Mouse (Mus musculus) neural tube, embryonic 11.5 days (tissue): Measurements from ENCODE around the gene Fstl3. TPM values are rescaled to one million over a fixed set of nuclear protein-coding genes. Genes with fewer than 3 reads are reported as not detected.

Experiments used
- ATAC-seq: fragments of 200-750 bp; cut with Nextera tagmentation; 2 replicates; pipeline ENCODE4 v1.8.0; 2017; ENCODE audit warnings: moderate number of reproducible peaks, mild to moderate bottlenecking, moderate TSS enrichment, moderate library complexity; ENCODE audit not compliant: insufficient read depth, low FRiP score, low TSS enrichment
- DNase-seq: peaks from one replicate; pipeline ENCODE4 v3.0.0-alpha.2; 2015; ENCODE audit warnings: low spot score
- H3K27ac ChIP-seq: fragments of 300-500 bp; sonication (generic); 2 replicates; pipeline ENCODE4 v1.5.1; 2014; ENCODE audit warnings: low read depth, mild to moderate bottlenecking, low read length
- H3K27me3 ChIP-seq: fragments of 300-500 bp; sonication (generic); 2 replicates; pipeline ENCODE4 v1.6.1; 2014; ENCODE audit warnings: mild to moderate bottlenecking, low read length, mixed read lengths; ENCODE audit not compliant: control insufficient read depth, insufficient read depth
- H3K36me3 ChIP-seq: fragments of 300-500 bp; sonication (generic); 2 replicates; pipeline ENCODE4 v1.6.1; 2014; ENCODE audit warnings: mild to moderate bottlenecking, low read length, moderate library complexity, mixed read lengths; ENCODE audit not compliant: control insufficient read depth, insufficient read depth
- H3K4me1 ChIP-seq: fragments of 300-500 bp; sonication (generic); 2 replicates; pipeline ENCODE4 v1.6.1; 2014; ENCODE audit warnings: low read length, mixed read lengths; ENCODE audit not compliant: control insufficient read depth, insufficient read depth
- H3K4me2 ChIP-seq: fragments of 300-500 bp; sonication (generic); 2 replicates; pipeline ENCODE4 v1.6.1; 2014; ENCODE audit warnings: low read depth, mild to moderate bottlenecking, moderate library complexity
- H3K4me3 ChIP-seq: fragments of 300-500 bp; sonication (generic); 2 replicates; pipeline ENCODE4 v1.5.1; 2014; ENCODE audit warnings: low read depth, low read length
- H3K9ac ChIP-seq: fragments of 300-500 bp; sonication (generic); 2 replicates; pipeline ENCODE4 v1.6.1; 2014; ENCODE audit warnings: mild to moderate bottlenecking, low read length
- H3K9me3 ChIP-seq: fragments of 300-500 bp; sonication (generic); 2 replicates; pipeline ENCODE4 v1.6.1; 2016; ENCODE audit warnings: low read length; ENCODE audit not compliant: control insufficient read depth
- WGBS: fragments of 180-500 bp; shearing (Covaris S2); extraction: QIAGEN DNeasy Blood & Tissue Kit; methylation state at CpG from one replicate; pipeline ENCODE4 v1.1.7; 2014; 5-methylcytosine and 5-hydroxymethylcytosine counted together
- polyA plus RNA-seq: library from polyadenylated mRNA; unstranded; fragments of >200 nt; fragmentation: Nextera tagmentation; extraction: Ambion mirVana; gene quantifications from 2 replicates; pipeline ENCODE4 v1.2.1, GENCODE M21; 2014

Fstl3 gene
- polyA plus RNA-seq, 1 experiment from 2014 or later, result 1.3 TPM

DNA sequence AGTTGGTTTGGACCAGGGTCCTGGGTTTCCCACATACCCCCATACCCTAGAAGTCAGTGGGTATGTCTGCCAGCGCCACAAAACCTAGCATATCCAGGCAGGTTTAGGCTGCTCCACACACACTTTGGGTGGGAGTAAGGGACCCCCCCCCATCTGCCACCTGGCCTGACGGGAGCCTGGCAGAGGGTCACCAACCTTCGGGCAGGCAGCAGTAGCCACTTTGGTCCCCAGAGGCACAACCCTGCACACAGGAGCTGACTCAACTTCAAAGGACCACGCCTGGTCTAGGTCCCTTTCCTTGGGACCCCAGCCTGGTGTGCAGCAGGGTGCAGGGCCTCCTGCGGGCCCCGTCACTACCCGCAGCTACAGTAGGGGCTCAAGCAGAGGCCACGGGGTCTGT is 43.2 kb downstream of the Fstl3 start:
- no peak overlapping the region for H3K4me3 ChIP-seq
- no peak overlapping the region for H3K27ac ChIP-seq
- no peaks in the 10 kb centered on the region for H3K27me3 ChIP-seq
- no peak overlapping the region for H3K9ac ChIP-seq
- H3K4me1 ChIP-seq, result peaks cover 5% of the 10 kb centered on the region; the same call in 1 of the 2 replicates
- H3K4me2 ChIP-seq, result no peak overlapping the region
- DNase-seq, result no peak
- ATAC-seq, result no peak
- peaks cover 11% of the 10 kb centered on the region for H3K36me3 ChIP-seq
- no peaks in the 10 kb centered on the region for H3K9me3 ChIP-seq
- WGBS, result 84% methylated on average over 8 of the region's 8 CpGs

DNA sequence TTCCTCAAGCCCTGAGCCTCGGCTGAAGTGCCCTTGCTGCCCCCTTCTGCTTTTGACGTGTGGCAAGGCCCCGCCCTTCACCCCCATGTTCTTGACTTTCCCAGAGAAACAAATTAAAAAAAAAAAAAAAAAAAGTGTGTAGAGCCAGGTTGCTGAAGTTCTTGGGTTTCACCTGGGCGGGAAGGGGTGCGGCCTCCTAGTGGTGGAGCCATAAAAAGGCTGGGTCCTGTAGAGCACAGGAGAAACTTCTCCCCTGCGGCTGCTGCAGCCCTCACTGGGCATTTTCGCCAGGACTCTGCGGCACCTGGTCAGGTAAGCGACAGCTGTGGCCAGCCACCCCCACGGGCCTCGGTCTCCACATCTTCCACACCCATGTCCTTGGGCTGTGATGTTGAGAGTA is 43.7 kb downstream of the Fstl3 start, which contains the start of gene Misp:
TSS of gene Misp (plus strand) at position 208 of the 400 bp plus-strand sequence.
- no peak within 1 kb of the TSS for H3K9ac ChIP-seq
- H3K27ac ChIP-seq, result no peak within 1 kb of the TSS
- H3K4me3 ChIP-seq, result no peak within 1 kb of the TSS
- peaks cover 11% of the 10 kb centered on the region; the same call in 1 of the 2 replicates for H3K36me3 ChIP-seq
- DNase-seq (no peak), ATAC-seq (no peak)
- H3K4me1 ChIP-seq, result peaks cover 5% of the 10 kb centered on the region; the same call in 1 of the 2 replicates
- H3K9me3 ChIP-seq, result no peaks in the 10 kb centered on the region
- no peak within 1 kb of the TSS for H3K4me2 ChIP-seq
- 74% methylated on average over 11 of the region's 11 CpGs for WGBS
- H3K27me3 ChIP-seq, result no peaks in the 10 kb centered on the region

DNA sequence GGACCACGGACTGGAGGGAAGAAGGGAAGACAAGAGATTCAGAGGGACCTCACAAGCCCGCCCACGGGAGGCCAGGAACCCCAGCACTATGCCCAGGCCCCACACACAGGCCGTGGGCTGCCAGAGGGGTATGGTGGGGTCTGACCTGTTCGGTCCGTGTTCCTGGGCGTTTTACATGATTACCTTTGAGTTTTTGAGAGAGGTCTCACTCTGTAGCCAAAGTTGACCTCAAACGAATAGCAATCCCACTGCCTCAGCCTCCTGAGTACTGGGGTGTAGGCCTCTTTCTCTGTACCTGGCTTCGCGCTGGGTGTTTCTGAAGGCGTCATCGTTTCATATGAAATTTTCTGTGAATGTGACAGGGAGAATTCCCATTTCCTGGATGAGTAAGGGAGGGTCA is 44.7 kb downstream of the Fstl3 start:
- WGBS, result 90% methylated on average over 12 of the region's 12 CpGs
- H3K9ac ChIP-seq, result no peak overlapping the region
- ATAC-seq, result no peak

DNA sequence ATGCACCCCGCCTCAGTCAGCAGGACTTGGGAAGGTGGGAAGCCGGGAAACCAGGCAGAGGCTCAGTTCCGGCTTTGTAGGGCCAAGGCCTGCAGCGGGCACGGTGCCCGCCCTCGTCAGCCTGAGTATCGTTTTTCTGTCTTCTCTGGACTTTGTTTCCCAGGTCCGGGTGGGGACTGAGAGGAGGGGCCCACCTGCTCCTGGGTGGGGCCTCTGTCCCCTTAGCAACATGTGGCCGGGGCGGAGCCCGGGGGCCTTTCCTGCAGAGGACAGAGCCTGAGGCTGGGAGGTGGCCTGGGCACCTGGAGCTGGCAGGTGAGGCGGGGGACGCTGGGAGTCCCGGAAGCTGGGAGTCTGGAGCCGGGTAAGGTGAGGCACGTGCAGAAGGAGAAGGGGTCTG is 45.3 kb downstream of the Fstl3 start:
- Histone ChIP-seq H3K9me3 (no peaks in the 10 kb centered on the region), H3K27me3 (no peaks in the 10 kb centered on the region), H3K9ac (no peak overlapping the region), H3K4me2 (no peak overlapping the region), H3K27ac (0 out of 2 replicates have a peak overlapping the region, but pooled peaks have one; percentile 20), H3K36me3 (peaks cover 8% of the 10 kb centered on the region; the same call in 1 of the 2 replicates), H3K4me3 (no peak overlapping the region), H3K4me1 (peaks cover 5% of the 10 kb centered on the region; the same call in 1 of the 2 replicates)
- no peak for ATAC-seq
- DNase-seq, result no peak
- 43% methylated on average over 16 of the region's 17 CpGs for WGBS

More for the DNA sequence above, 44.7 kb downstream of the Fstl3 start:
- Histone ChIP-seq H3K36me3 (peaks cover 8% of the 10 kb centered on the region; the same call in 1 of the 2 replicates), H3K4me3 (no peak overlapping the region), H3K4me2 (no peak overlapping the region), H3K27me3 (no peaks in the 10 kb centered on the region), H3K27ac (no peak overlapping the region), H3K9me3 (no peaks in the 10 kb centered on the region), H3K4me1 (peaks cover 5% of the 10 kb centered on the region; the same call in 1 of the 2 replicates)
- DNase-seq, result no peak

DNA sequence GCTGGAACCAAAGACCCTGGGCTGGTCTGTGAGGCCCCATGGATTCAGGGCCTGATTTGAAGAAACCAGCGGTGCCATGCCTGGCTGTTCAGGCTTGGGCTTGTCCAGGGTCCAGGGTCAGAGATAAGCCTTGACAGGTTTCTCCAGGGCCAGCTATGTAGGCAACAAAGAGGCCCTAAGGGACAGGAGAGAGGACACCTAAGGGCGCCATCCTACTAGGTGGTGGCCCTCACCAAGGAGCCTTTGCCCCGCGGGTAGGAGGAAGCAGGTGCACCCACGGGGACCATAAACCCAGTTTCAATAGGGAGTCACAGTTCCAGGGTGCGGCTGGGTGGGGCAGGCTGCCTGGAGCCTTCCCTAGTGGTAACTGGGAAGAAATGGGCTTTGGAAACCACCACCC is 45.9 kb downstream of the Fstl3 start:
- Histone ChIP-seq H3K4me3 (no peak overlapping the region), H3K4me2 (no peak overlapping the region), H3K27ac (0 out of 2 replicates have a peak overlapping the region, but pooled peaks have one; percentile 20), H3K9ac (no peak overlapping the region), H3K36me3 (peaks cover 7% of the 10 kb centered on the region; the same call in 1 of the 2 replicates), H3K27me3 (no peaks in the 10 kb centered on the region), H3K4me1 (peaks cover 5% of the 10 kb centered on the region; the same call in 1 of the 2 replicates), H3K9me3 (no peaks in the 10 kb centered on the region)
- ATAC-seq (no peak), DNase-seq (no peak)
- WGBS, result 74% methylated on average over 6 of the region's 6 CpGs

DNA sequence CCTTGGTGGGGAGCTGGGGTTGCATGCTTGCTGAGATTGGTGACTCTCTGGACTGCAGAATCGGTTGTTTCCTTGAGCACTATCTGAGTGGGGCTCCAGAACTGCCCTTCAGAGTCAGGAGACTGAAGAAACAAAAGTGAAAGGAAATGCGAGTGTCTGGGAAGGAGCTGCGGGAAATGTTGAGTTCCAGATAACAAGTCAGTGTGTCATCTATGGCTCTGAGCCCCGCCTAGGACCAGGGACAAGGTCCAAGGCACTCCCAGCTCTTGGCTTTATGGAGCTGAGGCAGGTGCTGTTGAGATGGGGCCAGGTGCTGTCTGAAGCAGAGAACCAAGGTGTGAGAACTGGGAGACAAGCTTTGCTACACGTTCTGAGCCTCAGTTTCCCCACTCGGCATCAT is 47.3 kb downstream of the Fstl3 start:
- ATAC-seq, result no peak
- H3K27ac ChIP-seq, result no peak overlapping the region
- peaks cover 3% of the 10 kb centered on the region; the same call in 1 of the 2 replicates for H3K36me3 ChIP-seq
- H3K4me3 ChIP-seq, result no peak overlapping the region
- H3K9me3 ChIP-seq, result no peaks in the 10 kb centered on the region; the same call in 1 of the 2 replicates
- peaks cover 5% of the 10 kb centered on the region; the same call in 1 of the 2 replicates for H3K4me1 ChIP-seq
- DNase-seq, result no peak
- no peak overlapping the region for H3K9ac ChIP-seq
- WGBS, result 76% methylated on average over 6 of the region's 6 CpGs
- no peaks in the 10 kb centered on the region for H3K27me3 ChIP-seq
- no peak overlapping the region for H3K4me2 ChIP-seq

DNA sequence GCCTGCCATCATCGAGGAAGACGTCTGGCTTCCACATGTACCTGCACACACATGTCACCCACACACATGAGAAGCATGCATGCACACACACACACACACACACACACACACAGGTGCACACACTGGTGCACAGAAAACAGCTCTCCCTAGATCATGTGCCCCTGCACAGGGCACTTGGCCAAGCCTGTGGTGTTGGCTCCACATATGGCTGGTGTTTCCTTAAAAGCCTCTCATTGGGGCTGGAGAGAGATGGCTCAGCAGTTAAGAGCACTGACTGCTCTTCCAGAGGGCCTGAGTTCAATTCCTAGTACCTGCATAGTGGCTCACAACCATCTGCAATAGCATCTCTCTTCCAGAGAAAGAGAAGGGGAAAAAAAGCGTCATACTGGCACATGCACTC is 54.5 kb downstream of the Fstl3 start:
- Histone ChIP-seq H3K27me3 (no peaks in the 10 kb centered on the region), H3K27ac (no peak overlapping the region), H3K9me3 (no peaks in the 10 kb centered on the region; the same call in 1 of the 2 replicates), H3K4me2 (no peak overlapping the region), H3K9ac (no peak overlapping the region), H3K4me1 (no peaks in the 10 kb centered on the region), H3K36me3 (no peaks in the 10 kb centered on the region), H3K4me3 (no peak overlapping the region)
- no peak for ATAC-seq
- WGBS, result 92% methylated on average over 3 of the region's 3 CpGs
- no peak for DNase-seq

Other genes starting within 250 kb of the Fstl3 start
- 21.2 and 23.2 TPM in 2 replicates for gene Plpp2, start 243.5 kb upstream of the Fstl3 start, polyA plus RNA-seq
- 50.8 and 58.2 TPM in 2 replicates for gene Mier2, start 222.1 kb upstream of the Fstl3 start, polyA plus RNA-seq
- not detected in 2 replicates for gene Theg, start 189.9 kb upstream of the Fstl3 start, polyA plus RNA-seq
- 0.08 TPM in 1 of 2 replicates, not detected in the other for gene C2cd4c, start 163.2 kb upstream of the Fstl3 start, polyA plus RNA-seq
- 17.2 and 23.1 TPM in 2 replicates for gene Shc2, start 139.4 kb upstream of the Fstl3 start, polyA plus RNA-seq
- gene Odf3l2, start 131.5 kb upstream of the Fstl3 start, polyA plus RNA-seq, result not detected in 2 replicates
- gene Madcam1, start 112.7 kb upstream of the Fstl3 start, polyA plus RNA-seq, result 1.5 and 2.5 TPM in 2 replicates
- 71.2 and 78.7 TPM in 2 replicates for gene Tpgs1, start 107.9 kb upstream of the Fstl3 start, polyA plus RNA-seq
- 165 and 168 TPM in 2 replicates for gene Cdc34, start 95.1 kb upstream of the Fstl3 start, polyA plus RNA-seq
- 0.57 and 0.62 TPM in 2 replicates for gene Gzmm, start 88.3 kb upstream of the Fstl3 start, polyA plus RNA-seq
- gene Bsg, start 72.8 kb upstream of the Fstl3 start, polyA plus RNA-seq, result 591 and 595 TPM in 2 replicates
- gene Hcn2, start 60.6 kb upstream of the Fstl3 start, polyA plus RNA-seq, result 0.28 and 0.57 TPM in 2 replicates
- 29.5 and 34.1 TPM in 2 replicates for gene Polrmt, start 30.7 kb upstream of the Fstl3 start, polyA plus RNA-seq
- 0.20 and 0.84 TPM in 2 replicates for gene Fgf22, start 22.2 kb upstream of the Fstl3 start, polyA plus RNA-seq
- 99.7 and 101 TPM in 2 replicates for gene Rnf126, start 10.3 kb upstream of the Fstl3 start, polyA plus RNA-seq
- 0.23 TPM in 1 of 2 replicates, not detected in the other for gene Prss57, start 13.7 kb downstream of the Fstl3 start, polyA plus RNA-seq
- 150 and 155 TPM in 2 replicates for gene Palm, start 16.3 kb downstream of the Fstl3 start, polyA plus RNA-seq
- 0.77 and 1.6 TPM in 2 replicates for gene Misp, start 43.7 kb downstream of the Fstl3 start, polyA plus RNA-seq
- gene Ptbp1, start 77.2 kb downstream of the Fstl3 start, polyA plus RNA-seq, result 215 and 216 TPM in 2 replicates
- gene Prtn3, start 97.2 kb downstream of the Fstl3 start, polyA plus RNA-seq, result 12.5 and 13.7 TPM in 2 replicates
- gene Plppr3, start 97.4 kb downstream of the Fstl3 start, polyA plus RNA-seq, result 142 and 156 TPM in 2 replicates
- gene Elane, start 109.0 kb downstream of the Fstl3 start, polyA plus RNA-seq, result 0.66 TPM in 1 of 2 replicates, not detected in the other
- gene Cfd, start 113.6 kb downstream of the Fstl3 start, polyA plus RNA-seq, result not detected in 2 replicates
- gene Med16, start 131.7 kb downstream of the Fstl3 start, polyA plus RNA-seq, result 47.7 and 53.6 TPM in 2 replicates
- gene Gm26602, start 133.6 kb downstream of the Fstl3 start, polyA plus RNA-seq, result 14.5 TPM in 1 of 2 replicates, not detected in the other
- 0.77 and 0.80 TPM in 2 replicates for gene Kiss1r, start 139.7 kb downstream of the Fstl3 start, polyA plus RNA-seq
- 150 and 156 TPM in 2 replicates for gene R3hdm4, start 143.9 kb downstream of the Fstl3 start, polyA plus RNA-seq
- gene Arid3a, start 149.8 kb downstream of the Fstl3 start, polyA plus RNA-seq, result 7.0 and 8.5 TPM in 2 replicates
- gene Wdr18, start 182.9 kb downstream of the Fstl3 start, polyA plus RNA-seq, result 115 TPM in 2 replicates
- 0.16 and 0.30 TPM in 2 replicates for gene Grin3b, start 193.4 kb downstream of the Fstl3 start, polyA plus RNA-seq
- gene Tmem259, start 207.1 kb downstream of the Fstl3 start, polyA plus RNA-seq, result 16.1 and 17.7 TPM in 2 replicates
- 167 and 187 TPM in 2 replicates for gene Cnn2, start 211.3 kb downstream of the Fstl3 start, polyA plus RNA-seq
- 4.3 and 7.0 TPM in 2 replicates for gene Abca7, start 219.2 kb downstream of the Fstl3 start, polyA plus RNA-seq
- 4.6 and 4.9 TPM in 2 replicates for gene Arhgap45, start 239.4 kb downstream of the Fstl3 start, polyA plus RNA-seq